27 mouse cellular contexts compared by ENCODE assay signal in the genomic region with DNA sequence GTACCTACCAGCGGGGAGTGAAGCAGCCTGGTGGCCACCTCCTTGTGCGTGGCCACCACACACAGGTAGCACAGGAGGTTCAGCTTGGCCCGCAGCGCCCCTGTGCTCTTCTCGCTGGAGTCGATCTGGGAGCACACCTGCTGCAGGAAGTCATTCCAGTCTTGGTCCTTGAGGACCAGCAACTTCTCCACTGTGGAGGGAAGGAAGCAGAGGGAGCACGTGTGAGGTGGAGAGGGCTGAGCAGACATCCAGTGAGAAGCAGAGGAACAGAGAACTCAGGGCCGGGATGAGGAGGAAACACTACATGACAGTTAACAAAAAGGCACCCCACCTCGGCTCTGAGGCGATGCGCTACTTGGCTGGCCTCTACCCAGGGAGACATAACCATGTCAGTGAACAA. TPM values are rescaled to one million over a fixed set of nuclear protein-coding genes. Genes with fewer than 3 reads are reported as not detected.
A peak's percentile ranks its signal among the peaks of the same experiment; 100 is the strongest.
DNase-seq lines count a peak whose midpoint lies in the region; TF ChIP-seq lines count a peak whose summit lies in the region.
"Had no signal": no experiment of that assay in that cellular context is flagged by ENCODE, and none has a peak within 500 bp of the region (broad histone marks: within the 10 kb centered on the region; RNA-seq: fewer than 3 reads in every experiment).

No protein-coding gene starts in this region.

- H3K4me1 ChIP-seq in heart, adult 2 months (ENCODE audit: control insufficient read depth, insufficient read depth, low read length), result no peaks in the 10 kb centered on the region
- H3K4me1 ChIP-seq: embryonic facial prominence, embryonic 12.5 days; heart, embryonic 12.5 days; hindbrain, embryonic 10.5 days; neural tube, embryonic 15.5 days; stomach, embryonic 15.5 days had no signal

- no peaks in the 10 kb centered on the region for H3K27me3 ChIP-seq in heart, adult 2 months (ENCODE audit: control insufficient read depth, insufficient read depth, low read length)
- H3K27me3 ChIP-seq: embryonic facial prominence, embryonic 12.5 days; heart, embryonic 12.5 days; neural tube, embryonic 15.5 days; stomach, embryonic 15.5 days had no signal

- intact Hi-C loops in heart, adult 2 months (cut with DNase I), result no loop called here
- intact Hi-C loops in left cerebral cortex, postnatal 14 days (cut with DNase I), result no loop called here
- intact Hi-C loops in left cerebral cortex, postnatal 36 days (cut with DNase I), result loop anchor here (10.0 kb wide), 1 partner anchor 424 kb away; no protein-coding TSS in a partner anchor

- H3K27ac ChIP-seq in heart, adult 2 months, result no peak overlapping the region
- H3K27ac ChIP-seq: embryonic facial prominence, embryonic 12.5 days; gastrocnemius, adult 2 months; hindbrain, embryonic 10.5 days; liver, embryonic 14.5 days; neural tube, embryonic 15.5 days; stomach, embryonic 15.5 days had no signal

- no peak overlapping the region for H3K9ac ChIP-seq in heart, adult 2 months (ENCODE audit: low read depth, low read length)
- H3K9ac ChIP-seq: embryonic facial prominence, embryonic 12.5 days; heart, embryonic 12.5 days; liver, embryonic 14.5 days; neural tube, embryonic 15.5 days; stomach, embryonic 15.5 days had no signal

- no peaks in the 10 kb centered on the region for H3K36me3 ChIP-seq in heart, adult 2 months (ENCODE audit: control insufficient read depth, insufficient read depth, low read length)
- H3K36me3 ChIP-seq: embryonic facial prominence, embryonic 12.5 days; heart, embryonic 12.5 days; neural tube, embryonic 15.5 days; stomach, embryonic 15.5 days had no signal

- 90% methylated on average over 11 of the region's 11 CpGs for WGBS in heart, adult 2 months

- no peaks in the 10 kb centered on the region for H3K79me2 ChIP-seq in heart, adult 2 months (replicated peaks; ENCODE audit: control insufficient read depth, insufficient read depth, low read length)

- TF ChIP-seq POLR2A in heart, adult 2 months (IDR thresholded peaks at IDR 0.05; ENCODE audit: insufficient read depth, low read depth, low read length), result no peak

- no peak for TF ChIP-seq CTCF in heart, adult 2 months (IDR thresholded peaks at IDR 0.05)

- peak; percentile 3 for DNase-seq in heart, postnatal 4 days
- no peak for DNase-seq in heart, adult 2 months
- DNase-seq in left cerebral cortex, postnatal 14 days (ENCODE audit: low spot score in 2 of 2), result peak; percentile 1 to 2
- no peak for DNase-seq in left cerebral cortex, postnatal 36 days (ENCODE audit: low spot score in 2 of 2)
- DNase-seq in testis, postnatal 14 days (ENCODE audit: low spot score), result peak; percentile 2
- no peak for DNase-seq in testis, postnatal 10 days (ENCODE audit: low spot score)
- DNase-seq: adrenal gland, postnatal 25 days; B cell, adult 2 months; cerebellum, adult 11-12 months; cerebellum, adult 9-11 months; embryo, embryonic 11 days; gastrocnemius, adult 2 months; kidney, adult 8-10 months; kidney, postnatal 14 days; liver; lung, adult 2 months; lung, postnatal 10 days; midbrain, embryonic 14.5 days; retina, postnatal 1 day; thymus, adult 18-20 months; thymus, postnatal 25 days had no signal

- TF ChIP-seq EP300 in heart, adult 2 months (IDR thresholded peaks at IDR 0.05; ENCODE audit: insufficient read depth, low read depth, low read length), result no peak

- no peak overlapping the region for H3K4me3 ChIP-seq in heart, adult 2 months
- H3K4me3 ChIP-seq: embryonic facial prominence, embryonic 12.5 days; gastrocnemius, adult 2 months; heart, embryonic 12.5 days; hindbrain, embryonic 10.5 days; neural tube, embryonic 15.5 days; stomach, embryonic 15.5 days had no signal

RNA-seq across cellular contexts. Expression of a gene that starts 26.1 kb away (rescaled TPM):
- 1 to 10 TPM; 2.5 to 2.7 TPM for total RNA-seq in heart, postnatal 4 days (2021)
- under 1 TPM; 0.18 to 0.30 TPM for total RNA-seq in heart, adult 2 months (2021)
- 0.47 and 2.3 TPM in 2 replicates for polyA plus RNA-seq in heart, adult 2 months (2012; rRNA removed)
- 1 to 10 TPM; 8.8 to 8.9 TPM for total RNA-seq in left cerebral cortex, postnatal 14 days (2021)
- 10 to 100 TPM in 1 of 2 experiments, 1 to 10 TPM in 1; 6.3 to 11.4 TPM for total RNA-seq in left cerebral cortex, postnatal 36 days (2021)

RNA-seq across cellular contexts. Expression of a gene that starts 46.4 kb away (rescaled TPM):
- total RNA-seq in heart, postnatal 4 days (2021), result 100 to 1,000 TPM; 288 to 301 TPM
- total RNA-seq in heart, adult 2 months (2021), result 100 to 1,000 TPM; 276 to 302 TPM
- 170 and 204 TPM in 2 replicates for polyA plus RNA-seq in heart, adult 2 months (2012; rRNA removed)
- total RNA-seq in left cerebral cortex, postnatal 14 days (2021), result 100 to 1,000 TPM; 217 to 226 TPM
- total RNA-seq in left cerebral cortex, postnatal 36 days (2021), result 100 to 1,000 TPM; 229 to 269 TPM

Comparison
In these comparisons a context has a peak if more than half of its experiments do, and no peak if none do; other contexts are left out.
1. DNase-seq: peak in heart, postnatal 4 days (single experiment), left cerebral cortex, postnatal 14 days (2 of 2) and testis, postnatal 14 days (single experiment); none in heart, adult 2 months (0 of 2), left cerebral cortex, postnatal 36 days (0 of 2) and testis, postnatal 10 days (single experiment).